Mouse (Mus musculus): ENCODE data around the gene Hivep2.

Hivep2 gene

DNA sequence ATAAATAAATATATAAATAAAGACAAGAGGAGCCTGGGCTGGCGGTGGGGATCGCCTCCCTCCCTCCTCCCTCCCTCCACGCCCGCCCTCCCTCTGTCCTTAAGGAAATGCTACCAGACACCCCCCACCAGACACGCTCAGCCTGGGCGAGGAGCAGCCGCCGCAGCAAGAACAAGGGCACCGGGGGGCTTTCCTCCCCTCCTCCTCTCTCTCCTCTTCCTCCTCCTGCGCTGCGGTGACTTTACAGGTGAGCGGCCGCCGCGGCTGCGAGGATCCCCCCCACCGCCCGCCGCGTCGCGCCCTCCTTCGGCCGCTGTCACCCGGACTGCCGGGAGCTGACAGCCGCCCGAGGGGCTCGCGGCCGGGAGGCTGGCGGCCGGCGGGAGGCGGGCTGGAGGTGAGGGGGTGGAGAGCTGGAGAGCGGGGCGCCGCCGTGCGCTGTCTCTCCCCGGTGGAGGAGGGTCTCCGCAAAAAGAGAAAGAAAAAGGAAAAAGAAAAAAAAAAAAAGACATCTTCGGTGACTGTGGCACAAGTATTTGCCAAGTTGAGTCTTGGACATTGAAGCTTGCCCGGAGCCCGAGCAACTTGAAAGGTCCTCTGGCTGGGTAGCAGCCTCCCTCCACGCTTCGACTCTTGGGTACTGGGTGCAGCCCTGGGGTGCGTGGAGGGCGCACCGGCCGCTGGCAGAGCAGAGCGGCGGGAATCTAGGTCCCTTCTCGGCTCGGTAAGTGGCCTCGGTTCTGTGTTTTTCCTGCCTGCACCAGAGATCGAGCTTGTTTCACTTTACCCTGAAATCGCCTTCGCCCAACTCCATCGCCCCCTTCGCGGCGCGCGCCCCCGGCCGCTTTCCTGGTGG lies at the start of gene Hivep2:
Gene Hivep2, plus strand, starts transcription at position 102 of the 856 bp plus-strand sequence.
- peak; percentile 20 for DNase-seq

DNA sequence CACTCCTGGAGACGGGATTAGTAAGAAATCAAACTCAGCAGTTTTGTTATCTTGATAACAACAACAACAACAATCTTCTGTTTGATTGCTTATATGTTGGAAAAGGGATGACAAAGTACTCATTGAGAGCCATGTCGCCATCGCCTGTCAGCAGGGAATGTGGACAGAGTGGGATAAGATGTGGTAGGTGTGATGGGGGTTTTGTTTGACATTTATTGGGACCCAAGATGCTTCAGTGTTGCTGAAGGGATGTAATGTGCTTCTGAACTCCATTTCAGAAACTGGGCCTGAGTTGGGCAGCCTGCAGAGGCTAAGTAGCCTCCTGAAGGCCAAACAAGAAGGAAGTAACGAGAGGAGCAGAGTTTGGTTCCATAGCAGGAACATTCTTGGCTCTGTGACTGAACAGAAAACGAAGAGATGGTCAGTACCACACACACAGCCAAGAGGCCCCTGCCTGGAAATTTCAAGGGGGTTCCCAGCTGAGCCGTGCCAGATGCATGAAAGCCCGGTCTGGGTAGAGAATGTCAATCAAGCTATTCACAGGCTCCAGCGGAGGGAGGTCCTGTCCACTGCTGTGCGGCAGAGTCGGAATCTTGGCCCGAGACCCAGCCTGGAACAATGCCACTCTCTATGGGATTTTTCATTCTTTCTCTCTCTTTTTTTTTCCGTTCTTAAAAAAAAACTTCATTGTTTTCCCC lies 49.1 kb upstream of the Hivep2 start:
- no peak for DNase-seq

DNA sequence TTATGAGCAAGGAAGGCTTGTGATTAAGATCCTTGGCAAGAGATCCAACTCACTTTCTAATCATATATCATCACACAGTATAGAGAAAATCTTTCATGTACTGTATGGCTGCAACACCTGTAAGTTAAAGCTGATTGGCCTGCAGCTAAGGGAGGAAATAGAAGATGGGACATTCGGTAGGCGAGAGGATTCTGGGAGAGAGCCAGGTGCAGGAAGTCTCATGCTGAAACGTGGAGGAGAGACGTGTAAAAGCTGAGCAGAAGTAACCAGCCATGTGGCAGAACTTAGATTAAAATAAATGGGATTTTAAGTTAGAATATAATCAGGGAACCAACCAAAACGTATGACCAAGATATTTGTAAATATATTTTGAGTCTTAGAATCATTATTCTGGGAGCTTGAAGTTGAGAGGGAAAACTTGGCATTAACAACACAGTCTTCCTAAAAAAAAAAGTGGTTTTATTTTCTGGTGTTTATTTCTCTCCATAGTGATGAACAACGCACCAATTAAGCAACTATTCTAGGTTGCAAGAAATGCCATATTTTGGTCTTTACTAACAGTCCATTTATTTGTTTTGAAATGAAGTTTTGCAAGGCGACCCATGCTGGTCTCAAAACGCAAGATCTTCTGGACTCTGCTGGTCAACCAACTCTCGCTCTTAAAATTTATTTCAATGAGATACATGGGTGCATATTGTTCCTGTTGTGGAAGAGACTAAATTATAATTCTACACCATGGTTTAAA lies 44.1 kb upstream of the Hivep2 start:
- no peak for DNase-seq

DNA sequence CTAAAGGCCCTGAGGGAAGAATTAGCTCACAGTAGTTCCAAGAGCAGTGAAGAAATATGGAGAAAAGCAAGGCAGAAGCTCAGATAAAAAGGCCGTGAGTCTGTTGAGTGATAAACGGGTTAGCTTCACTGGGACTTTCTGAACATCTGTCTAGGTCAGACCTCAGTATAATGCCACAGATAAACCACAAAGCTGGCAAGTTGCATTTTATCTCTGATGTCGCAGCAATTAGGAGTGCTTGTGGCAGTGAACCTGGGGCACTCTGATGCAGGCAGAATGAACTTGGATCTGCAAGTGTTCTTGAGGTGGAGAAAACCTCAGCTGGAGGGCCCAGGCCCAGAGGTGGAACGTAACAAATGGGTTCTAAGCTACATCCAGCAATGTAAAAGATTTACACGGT lies 36.6 kb upstream of the Hivep2 start:
- DNase-seq: peak; percentile 51

DNA sequence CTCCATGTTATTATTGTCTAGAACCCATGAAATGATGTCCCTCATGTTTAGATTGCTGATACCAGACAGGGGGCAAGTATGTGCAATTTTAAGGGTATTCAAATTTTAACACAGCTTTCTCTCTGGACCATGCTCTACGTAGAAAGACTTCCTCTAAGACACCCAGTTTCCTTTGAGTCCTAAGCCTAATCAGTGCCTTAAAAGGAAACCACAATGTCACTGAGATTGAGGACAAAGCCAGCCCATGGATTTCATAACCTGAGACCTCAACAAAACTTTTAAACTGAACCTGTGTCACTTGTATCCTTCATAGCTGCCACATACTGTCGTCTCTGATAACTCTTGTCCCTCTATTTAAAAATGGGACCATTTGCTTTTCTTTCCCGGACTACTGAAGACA lies 33.7 kb upstream of the Hivep2 start:
- DNase-seq: no peak

DNA sequence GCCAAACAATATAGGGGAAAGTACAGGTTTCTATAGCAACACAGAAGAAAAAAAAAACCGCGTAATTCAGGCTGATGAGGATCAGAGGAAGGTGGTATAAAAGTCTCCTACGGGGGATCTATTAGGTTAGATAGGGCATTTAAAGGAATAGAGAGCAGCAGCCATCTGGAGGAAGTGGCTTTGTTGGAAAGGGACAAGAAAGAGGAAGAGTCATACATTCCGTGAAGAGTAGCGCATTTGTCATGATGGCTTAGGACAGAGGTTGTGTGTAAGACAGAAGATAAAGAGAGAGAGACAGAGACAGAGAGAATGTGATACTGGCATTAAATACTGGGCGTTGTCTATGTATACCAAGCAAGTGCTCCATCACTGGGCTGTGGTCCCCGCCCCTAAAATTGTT lies 32.6 kb upstream of the Hivep2 start:
- DNase-seq: no peak

DNA sequence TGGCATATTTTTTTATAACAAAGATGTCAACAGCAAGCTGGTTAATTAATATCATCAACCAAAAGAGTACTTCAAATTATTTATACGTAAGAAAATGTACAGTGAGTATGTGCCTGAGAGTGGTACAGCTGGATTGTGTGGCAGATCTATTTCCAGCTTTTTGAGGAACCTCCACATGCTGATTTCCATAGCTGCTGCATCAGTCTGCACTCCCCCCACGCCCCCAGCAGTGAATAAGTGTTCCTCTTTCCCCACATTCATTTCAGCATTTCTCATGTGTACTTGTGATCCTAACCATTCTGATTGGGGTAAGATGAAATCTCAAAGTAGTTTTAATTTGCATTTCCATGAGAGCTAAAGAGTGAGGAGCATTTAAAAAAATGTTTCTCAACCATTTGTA lies 30.2 kb upstream of the Hivep2 start:
- DNase-seq: no peak

DNA sequence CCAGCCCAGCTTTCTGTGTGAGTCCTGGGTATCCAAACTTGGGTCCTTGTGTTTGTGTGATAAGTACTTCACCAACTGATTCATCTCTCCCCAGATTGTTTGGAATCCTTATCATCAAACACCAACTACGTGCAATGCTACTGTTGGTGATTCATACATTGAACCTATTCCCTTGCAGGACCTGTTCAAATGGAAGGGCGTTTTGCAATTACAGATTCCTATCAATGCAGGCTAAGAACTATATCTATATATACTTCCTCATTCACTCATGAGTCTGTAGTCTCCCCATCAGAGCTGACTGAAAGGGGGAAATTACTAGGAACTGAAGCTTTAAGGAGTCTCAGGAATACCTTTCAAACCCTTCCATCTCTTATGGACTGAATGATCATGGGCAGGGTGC lies 24.5 kb upstream of the Hivep2 start:
- DNase-seq: no peak

DNA sequence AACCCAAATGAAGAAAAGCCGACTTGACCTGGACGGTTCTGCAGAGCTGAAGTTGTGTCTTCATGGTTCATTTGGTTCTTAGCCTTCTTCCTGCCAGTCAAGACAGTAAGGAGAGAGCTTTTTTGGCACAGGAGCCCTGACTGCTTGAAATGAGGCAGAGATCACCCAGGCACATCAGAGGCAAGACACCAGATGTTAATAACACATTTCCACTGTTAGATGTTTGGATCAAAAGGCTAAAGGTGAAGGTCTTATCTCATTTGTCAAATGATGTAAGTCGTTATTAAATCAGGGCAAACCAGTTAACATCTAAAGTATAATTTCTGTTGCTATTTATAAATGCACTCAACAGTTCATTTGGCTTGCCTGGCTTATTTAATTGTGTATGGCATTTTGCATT lies 22.2 kb upstream of the Hivep2 start:
- DNase-seq: no peak

DNA sequence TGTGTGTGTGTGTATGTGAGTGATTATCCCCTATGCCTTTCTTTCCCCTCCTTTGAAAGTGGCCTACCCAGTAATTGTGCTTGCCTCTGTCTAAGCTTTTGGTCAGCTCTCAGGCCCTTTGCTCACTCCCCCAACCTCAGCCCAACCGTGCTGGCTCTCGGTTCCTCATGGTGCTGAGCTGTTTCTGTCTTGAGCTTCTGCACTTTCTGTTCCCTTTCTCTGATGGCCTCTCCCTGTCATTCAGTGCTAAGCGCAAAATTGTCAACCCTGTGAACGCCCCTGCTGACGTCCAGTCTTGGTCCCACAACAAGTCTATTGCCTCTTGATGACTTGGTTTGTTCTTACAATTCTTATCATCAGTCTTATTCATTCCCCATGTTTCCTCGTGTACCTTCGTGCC lies 19.4 kb upstream of the Hivep2 start:
- DNase-seq: no peak

DNA sequence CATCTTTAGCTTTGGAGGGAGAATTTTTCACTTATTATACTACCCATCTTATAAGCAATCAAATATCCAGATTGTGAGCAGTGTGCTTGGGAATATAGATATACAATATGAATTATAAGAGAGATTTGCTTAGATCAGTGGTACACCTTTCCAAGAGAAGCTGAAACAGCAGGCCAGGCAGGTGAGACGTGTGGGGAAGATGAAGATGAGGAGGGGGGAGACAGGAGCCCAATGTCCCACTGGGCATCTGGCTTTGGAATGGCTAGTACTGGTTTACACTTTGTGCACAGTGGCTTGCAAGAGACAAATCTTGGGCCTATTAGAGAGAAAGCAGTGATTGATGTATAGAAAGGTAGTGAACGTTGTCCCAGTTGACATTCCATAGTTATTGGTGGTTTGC lies 2.9 kb upstream of the Hivep2 start:
- no peak for DNase-seq

DNA sequence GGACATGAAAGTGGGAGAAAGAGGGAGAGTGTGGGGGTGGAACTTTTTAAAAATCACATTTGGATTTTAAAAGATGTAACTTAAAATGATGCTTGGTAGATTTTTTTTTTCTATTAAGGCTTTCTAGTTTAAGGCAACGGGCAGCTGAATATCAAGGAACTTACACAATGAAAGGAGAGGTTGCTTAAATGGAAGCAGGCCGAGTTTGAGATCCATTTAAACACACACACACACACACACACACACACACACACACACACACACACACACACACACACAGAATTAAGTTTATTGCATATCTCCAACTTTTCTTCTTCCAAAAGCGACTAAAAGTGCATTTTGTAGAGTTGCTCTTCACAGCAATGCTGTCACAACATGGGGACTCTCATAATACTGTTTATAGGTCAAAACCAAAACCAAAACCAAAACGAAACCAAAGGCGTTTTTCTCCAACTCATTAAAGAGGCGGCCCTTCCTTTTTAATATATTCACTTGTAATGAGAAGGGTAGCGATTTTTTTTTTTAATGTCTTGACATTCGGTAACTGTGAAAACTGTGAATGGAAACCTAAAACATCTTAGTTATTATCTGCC lies 1.9 kb upstream of the Hivep2 start:
- no peak for DNase-seq

DNA sequence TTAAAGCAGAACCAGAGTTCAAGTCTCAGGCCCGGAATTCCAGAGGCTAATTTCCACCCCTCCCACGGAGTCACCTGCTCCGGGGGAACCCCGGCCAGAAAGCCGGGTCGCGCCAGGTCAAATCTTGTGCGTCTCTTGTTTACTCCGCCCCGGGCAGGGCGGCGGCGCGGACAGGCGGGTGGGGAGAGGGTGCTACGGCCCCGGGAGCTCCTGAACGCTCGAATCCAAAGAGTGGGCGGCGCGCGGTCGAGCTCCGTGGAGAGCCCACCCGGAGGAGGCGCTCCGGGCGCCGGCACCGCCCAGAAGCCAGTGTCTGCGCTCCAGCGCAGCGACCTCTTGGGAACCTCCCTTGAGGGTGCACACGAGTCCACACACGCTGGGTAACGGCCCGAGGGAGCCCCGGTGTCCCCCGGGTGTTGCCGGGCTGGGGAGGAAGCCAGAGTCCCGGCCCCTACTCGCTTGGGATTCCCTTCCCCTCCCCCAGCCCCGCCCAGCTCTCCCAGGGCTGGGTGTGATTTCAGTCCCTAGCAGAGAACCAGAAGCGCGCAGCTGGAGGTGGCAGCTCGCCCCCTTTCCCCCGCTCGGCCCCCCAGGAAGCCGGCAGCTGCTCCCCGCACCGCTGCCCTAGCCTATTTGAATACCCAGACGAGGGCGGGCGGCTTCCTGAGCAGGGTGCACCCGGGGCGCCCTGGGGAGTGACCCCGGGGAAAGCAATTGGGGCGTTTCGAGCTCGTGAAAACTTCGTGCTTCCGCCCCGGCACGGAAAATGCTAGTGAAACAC lies 1.2 kb upstream of the Hivep2 start:
- peak; percentile 58 for DNase-seq

DNA sequence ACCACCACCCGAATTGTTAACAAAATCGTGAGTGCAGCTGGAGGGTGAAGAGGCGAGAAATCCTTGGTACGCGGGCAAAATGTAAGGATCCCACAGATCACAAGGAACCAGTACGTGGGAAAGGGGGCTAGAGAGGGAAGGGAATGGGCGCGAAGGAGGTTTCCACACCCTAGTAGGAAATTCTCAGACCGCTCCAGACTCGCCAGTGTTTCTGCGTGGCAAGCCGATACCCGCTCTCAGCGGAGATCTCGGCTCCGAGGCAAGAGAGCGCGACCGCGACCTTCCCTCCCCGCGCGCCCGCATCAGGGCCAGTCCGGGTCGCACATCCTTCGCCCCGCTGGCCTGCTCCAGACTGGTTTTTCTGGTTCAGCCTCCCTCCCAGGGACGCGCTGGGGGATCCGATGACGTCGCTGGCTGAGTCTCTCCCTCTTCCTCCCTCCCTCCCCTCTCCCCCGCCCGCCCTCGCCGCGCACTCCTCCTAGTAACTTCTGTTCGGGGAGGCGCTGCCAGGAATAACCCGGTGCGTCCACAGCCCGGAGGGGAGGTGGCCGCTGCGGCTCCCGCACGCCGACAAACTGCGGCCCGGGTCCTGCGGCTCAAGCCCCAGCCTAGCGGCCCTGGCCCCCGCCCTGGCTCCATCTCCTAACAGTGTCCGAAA lies 430 bp upstream of the Hivep2 start:
- DNase-seq: peak; percentile 74

DNA sequence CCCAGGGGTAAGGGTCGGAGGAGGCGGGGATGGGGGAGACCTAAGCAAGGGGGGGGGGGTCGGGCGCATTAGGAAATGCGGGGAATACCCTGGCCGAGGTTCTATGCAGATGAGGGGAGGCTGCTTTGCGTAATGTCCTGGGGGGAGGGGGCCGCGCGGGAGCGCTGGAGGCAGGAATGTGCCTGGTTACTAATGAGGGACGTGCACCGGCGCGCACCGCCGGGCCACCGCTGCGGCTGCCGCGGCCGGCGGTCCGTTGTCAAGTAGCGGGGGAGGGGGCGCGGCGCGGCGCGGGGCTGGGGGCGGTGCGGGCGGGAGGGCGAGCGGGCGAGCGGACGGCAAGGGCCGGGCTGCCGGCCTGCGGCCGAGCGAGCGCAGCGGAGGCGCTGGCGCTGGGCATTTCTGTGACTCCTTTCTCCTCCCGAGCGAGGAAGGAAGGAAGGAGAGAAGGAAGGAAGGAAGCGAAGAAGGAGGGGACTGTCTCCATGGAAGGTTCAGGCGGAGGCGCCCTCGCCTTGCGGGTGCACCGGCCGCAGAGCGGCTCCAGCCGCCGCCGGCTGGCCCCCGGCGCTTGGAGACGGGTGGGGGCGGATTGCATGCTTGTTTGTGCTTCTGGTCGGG lies 1.1 kb downstream of the Hivep2 start:
- peak; percentile 56 for DNase-seq

DNA sequence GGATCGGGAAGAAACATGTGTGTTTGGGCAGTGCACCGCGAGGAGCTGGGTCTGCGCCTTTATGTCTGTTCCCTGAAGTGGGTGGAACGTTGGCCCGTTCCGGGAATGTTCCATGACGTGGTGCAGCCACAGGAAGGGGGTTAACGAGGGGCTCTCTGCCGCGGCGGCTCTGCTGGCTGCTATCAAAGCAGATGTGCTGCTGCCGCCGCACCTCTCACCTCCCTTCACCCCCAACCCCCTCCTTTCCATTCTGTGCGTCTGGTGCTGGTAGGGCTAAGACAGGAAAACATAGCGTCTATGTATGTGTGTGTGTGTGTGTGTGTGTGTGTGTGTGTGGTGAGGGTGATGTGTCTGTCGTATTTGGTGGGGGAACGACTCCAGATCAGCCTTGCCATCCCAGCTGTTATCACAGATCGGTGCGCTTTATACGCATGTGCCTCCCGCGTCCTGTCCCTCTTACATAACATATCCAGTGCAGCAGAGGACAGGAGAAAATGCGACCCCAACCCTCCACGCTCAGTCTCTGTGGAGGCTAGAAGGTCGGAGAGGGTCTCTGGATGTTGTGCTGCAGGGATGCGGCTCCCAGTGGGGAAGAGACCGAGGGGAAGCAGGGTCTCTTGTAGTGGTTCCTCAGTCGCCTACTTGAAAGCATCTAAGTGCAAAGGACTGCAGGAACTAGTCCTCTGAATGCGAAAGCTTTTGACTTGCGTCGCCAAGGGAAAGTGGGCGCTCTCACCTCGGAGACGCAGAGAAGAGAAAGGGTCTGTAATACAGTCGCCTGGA lies 1.8 kb downstream of the Hivep2 start:
- DNase-seq: peak; percentile 50

DNA sequence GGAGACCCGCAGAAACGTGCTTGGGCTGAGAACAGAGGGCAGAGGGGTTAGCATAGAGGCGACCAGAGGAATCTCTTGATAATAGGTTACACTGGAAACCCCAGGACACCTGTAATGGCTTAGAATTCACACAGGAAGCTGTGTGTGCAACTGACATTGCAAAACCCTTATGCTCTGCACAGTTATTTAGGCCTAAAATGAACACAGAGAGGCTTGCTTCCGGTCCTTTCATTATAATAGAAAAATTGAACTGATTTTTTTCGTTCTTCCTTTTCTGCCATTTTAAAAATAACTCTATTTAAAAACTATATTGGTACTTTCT lies 2.3 kb downstream of the Hivep2 start:
- no peak for DNase-seq

DNA sequence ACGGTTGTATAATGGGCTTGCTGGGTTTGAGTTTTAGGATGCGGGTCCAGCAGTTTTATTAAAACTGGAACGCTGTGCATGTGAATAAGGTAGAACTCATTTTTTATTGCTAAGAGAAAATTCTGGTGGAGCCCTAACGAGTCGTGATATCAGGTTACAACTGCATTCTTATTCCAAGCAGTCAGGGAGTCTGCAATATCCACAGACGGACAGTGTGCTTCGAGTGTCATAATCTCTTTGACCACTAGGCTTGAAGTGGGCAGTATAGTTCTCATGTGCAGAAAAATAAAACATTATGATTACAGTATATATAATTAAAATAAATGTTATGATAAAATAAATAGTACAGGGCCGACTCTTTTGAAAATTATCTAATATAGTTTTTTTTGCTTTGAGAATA lies 3.1 kb downstream of the Hivep2 start:
- no peak for DNase-seq

DNA sequence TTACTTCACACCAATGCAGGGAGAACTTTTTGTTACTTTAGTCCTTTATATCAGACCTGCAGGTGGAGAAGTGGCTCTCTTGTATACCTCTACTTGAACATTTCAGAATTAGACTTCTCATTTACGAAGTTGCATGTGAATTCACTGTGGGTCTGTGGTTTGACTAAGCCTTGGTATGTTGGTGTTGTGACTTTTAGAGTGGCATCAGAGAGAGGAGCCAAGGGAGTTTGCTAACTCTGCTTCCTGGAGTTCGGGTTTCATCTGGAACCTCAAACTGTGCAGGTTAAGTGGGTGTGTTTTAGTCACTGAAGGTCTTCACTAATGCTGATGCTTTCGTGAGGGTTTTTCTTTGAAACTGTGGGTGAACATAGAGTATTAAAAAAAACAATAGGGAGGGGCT lies 4.4 kb downstream of the Hivep2 start:
- DNase-seq: no peak

DNA sequence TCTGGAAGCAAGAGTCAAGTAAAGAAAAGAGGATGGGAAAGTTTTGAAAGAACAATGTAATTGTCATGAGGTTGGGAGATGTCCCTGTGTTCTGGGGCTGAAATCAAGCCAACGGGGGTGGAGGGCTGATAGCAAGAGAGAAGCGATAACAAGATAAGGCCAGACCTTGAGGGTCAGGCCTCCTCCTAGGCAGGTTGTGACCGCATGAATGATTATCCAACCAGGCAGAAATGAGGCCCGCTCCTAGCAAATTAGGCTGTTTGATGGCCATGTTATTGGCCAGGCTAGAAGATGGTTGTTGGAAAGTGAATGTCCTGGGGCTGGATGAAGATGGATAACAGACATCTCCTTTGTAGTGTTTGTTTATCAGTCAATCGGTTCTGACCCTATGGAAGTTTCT lies 5.4 kb downstream of the Hivep2 start:
- no peak for DNase-seq

Data from liver (tissue).